Mouse (Mus musculus) limb, embryonic 12.5 days (tissue): ENCODE measurements around the gene Gdpgp1. TPM values are rescaled to one million over a fixed set of nuclear protein-coding genes. Genes with fewer than 3 reads are reported as not detected.
A peak's percentile ranks its signal among the peaks of the same experiment; 100 is the strongest.

ENCODE experiments used
- ATAC-seq: fragments of 200-750 bp; cut with Nextera tagmentation; 2 replicates; pipeline ENCODE4 v1.8.0; 2017; ENCODE audit warnings: low read depth, moderate TSS enrichment; ENCODE audit not compliant: insufficient number of reproducible peaks, insufficient read depth, low FRiP score, low TSS enrichment
- H3K27ac ChIP-seq: fragments of 300-500 bp; sonication (generic); 2 replicates; pipeline ENCODE4 v1.5.1; 2016; ENCODE audit warnings: mild to moderate bottlenecking, moderate library complexity
- H3K27me3 ChIP-seq: fragments of 300-500 bp; sonication (generic); 2 replicates; pipeline ENCODE4 v1.6.1; 2016; ENCODE audit warnings: mild to moderate bottlenecking, moderate library complexity
- H3K36me3 ChIP-seq: fragments of 300-500 bp; sonication (generic); 2 replicates; pipeline ENCODE4 v1.6.1; 2016; ENCODE audit warnings: mild to moderate bottlenecking, moderate library complexity
- H3K4me1 ChIP-seq: fragments of 300-500 bp; sonication (generic); replicated peaks from 2 replicates; pipeline ENCODE4 v1.6.1; 2016
- H3K4me2 ChIP-seq: fragments of 300-500 bp; sonication (generic); 2 replicates; pipeline ENCODE4 v1.6.1; 2016; ENCODE audit warnings: mild to moderate bottlenecking, moderate library complexity
- H3K4me3 ChIP-seq: fragments of 300-500 bp; sonication (generic); replicated peaks from 2 replicates; pipeline ENCODE4 v1.5.1; 2016; ENCODE audit warnings: mild to moderate bottlenecking
- H3K9ac ChIP-seq: fragments of 300-500 bp; sonication (generic); replicated peaks from 2 replicates; pipeline ENCODE4 v1.6.1; 2016; ENCODE audit warnings: mild to moderate bottlenecking, moderate library complexity
- H3K9me3 ChIP-seq: fragments of 300-500 bp; sonication (generic); 2 replicates; pipeline ENCODE4 v1.6.1; 2016; ENCODE audit warnings: mild to moderate bottlenecking, moderate library complexity
- WGBS: fragments of 180-500 bp; shearing (Covaris S2); methylation state at CpG from one replicate; pipeline ENCODE4 v1.1.7; 2016; 5-methylcytosine and 5-hydroxymethylcytosine counted together
- polyA plus RNA-seq: library from polyadenylated mRNA; unstranded; fragments of >200 nt; fragmentation: Nextera tagmentation; extraction: Ambion mirVana; gene quantifications from 2 replicates; pipeline ENCODE4 v1.2.1, GENCODE M21; 2016

Gdpgp1 gene
- polyA plus RNA-seq, 1 experiment from 2014 or later, result 3.2 TPM

- no peak for ATAC-seq
- Histone ChIP-seq H3K9ac (no peak overlapping the region), H3K4me1 (peaks cover 32% of the 10 kb centered on the region), H3K4me2 (no peak overlapping the region), H3K4me3 (no peak overlapping the region), H3K27me3 (no peaks in the 10 kb centered on the region), H3K27ac (peak overlapping the region; percentile 50; the same call in 1 of the 2 replicates), H3K36me3 (peaks cover 13% of the 10 kb centered on the region), H3K9me3 (no peaks in the 10 kb centered on the region)
- WGBS, result 81% methylated on average over 18 of the region's 18 CpGs
These were observed 24.5 kb upstream of the Gdpgp1 start for GRCm38 (mm10) chr7:80208026-80208642.

DNA sequence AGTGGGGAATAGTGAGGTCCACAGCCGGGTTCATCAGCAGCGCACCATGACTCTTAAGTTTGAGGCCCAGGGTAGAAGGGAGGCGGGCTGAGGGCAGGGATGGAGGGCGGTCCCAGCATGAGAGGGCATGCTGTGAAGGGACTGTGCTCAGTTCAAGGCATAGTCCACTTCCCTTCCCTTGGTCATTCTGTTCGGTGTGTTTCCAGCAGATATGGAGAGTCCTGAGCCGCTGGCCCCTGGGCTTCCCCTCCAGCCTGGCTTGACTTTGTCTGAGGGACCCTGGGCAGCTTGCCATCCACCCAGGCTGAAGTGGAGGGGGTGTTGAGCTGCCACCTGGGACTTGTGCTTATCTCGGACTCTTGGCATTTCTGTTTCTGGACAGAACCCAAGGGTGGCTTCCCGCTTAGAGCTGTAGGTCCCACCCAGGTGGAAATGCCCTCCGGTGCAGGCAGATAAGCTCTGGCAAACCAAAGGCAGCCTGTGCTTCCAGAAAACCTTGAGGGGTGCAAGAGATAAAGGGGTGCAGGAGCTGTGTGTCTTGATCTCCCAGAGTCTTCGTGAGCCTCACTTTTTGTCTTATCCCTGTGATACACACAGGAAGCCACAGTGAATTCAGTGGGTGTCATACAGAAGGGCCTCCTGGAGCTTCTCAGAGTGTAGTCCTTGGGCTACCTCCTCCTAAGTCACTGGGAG is 23.8 kb upstream of the Gdpgp1 start:
- H3K9ac ChIP-seq, result no peak overlapping the region
- H3K36me3 ChIP-seq, result peaks cover 19% of the 10 kb centered on the region
- peaks cover 32% of the 10 kb centered on the region for H3K4me1 ChIP-seq
- no peaks in the 10 kb centered on the region for H3K27me3 ChIP-seq
- ATAC-seq, result no peak
- no peak overlapping the region for H3K4me2 ChIP-seq
- 80% methylated on average over 10 of the region's 10 CpGs for WGBS
- H3K27ac ChIP-seq, result no peak overlapping the region; the same call in 1 of the 2 replicates
- no peaks in the 10 kb centered on the region for H3K9me3 ChIP-seq
- H3K4me3 ChIP-seq, result no peak overlapping the region

- H3K27ac ChIP-seq, result no peak overlapping the region
- WGBS, result 75% methylated on average over 6 of the region's 6 CpGs
- no peaks in the 10 kb centered on the region for H3K27me3 ChIP-seq
- H3K4me2 ChIP-seq, result no peak overlapping the region
- H3K9ac ChIP-seq, result no peak overlapping the region; the same call in 1 of the 2 replicates
- no peak for ATAC-seq
- peaks cover 19% of the 10 kb centered on the region for H3K36me3 ChIP-seq
- no peaks in the 10 kb centered on the region for H3K9me3 ChIP-seq
- no peak overlapping the region for H3K4me3 ChIP-seq
- H3K4me1 ChIP-seq, result peaks cover 32% of the 10 kb centered on the region
These were observed 23.0 kb upstream of the Gdpgp1 start for GRCm38 (mm10) chr7:80209669-80210068.

GRCm38 (mm10) chr7:80210982-80211381 is 21.7 kb upstream of the Gdpgp1 start:
- WGBS, result 82% methylated on average over 4 of the region's 4 CpGs
- H3K4me3 ChIP-seq, result no peak overlapping the region
- ATAC-seq, result no peak
- no peak overlapping the region for H3K4me2 ChIP-seq
- no peak overlapping the region for H3K9ac ChIP-seq
- peaks cover 21% of the 10 kb centered on the region for H3K36me3 ChIP-seq
- H3K9me3 ChIP-seq, result no peaks in the 10 kb centered on the region
- H3K27ac ChIP-seq, result no peak overlapping the region
- H3K27me3 ChIP-seq, result no peaks in the 10 kb centered on the region
- H3K4me1 ChIP-seq, result peaks cover 32% of the 10 kb centered on the region

DNA sequence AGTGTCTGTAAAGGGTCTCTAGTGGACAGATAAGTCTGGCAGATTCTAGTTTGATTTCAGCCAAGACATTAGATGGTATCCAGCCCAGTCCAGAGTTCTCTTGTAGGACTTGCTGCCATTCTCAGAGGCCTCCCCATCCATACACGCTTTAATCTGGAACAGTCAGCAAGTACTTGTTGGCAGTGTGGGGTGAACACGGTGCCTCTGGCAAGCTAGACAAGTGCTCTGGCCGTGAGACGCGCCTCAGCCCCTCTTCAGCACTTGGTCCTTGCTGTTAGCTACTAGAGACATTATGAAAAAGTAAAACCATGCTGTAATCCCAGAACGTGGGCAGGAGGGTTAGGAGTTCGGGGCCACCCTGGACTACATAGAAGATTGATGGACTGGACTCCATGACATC is 19.1 kb upstream of the Gdpgp1 start:
- Histone ChIP-seq H3K4me3 (no peak overlapping the region), H3K27me3 (no peaks in the 10 kb centered on the region), H3K4me2 (no peak overlapping the region), H3K36me3 (peaks cover 47% of the 10 kb centered on the region), H3K4me1 (peaks cover 10% of the 10 kb centered on the region; the same call in 1 of the 2 replicates), H3K27ac (no peak overlapping the region), H3K9ac (no peak overlapping the region), H3K9me3 (no peaks in the 10 kb centered on the region)
- WGBS, result 91% methylated on average over 7 of the region's 7 CpGs
- ATAC-seq, result no peak

- no peak for ATAC-seq
- no peak overlapping the region for H3K4me2 ChIP-seq
- 0 out of 2 replicates have a peak overlapping the region, but pooled peaks have one; percentile 32 for H3K9ac ChIP-seq
- H3K36me3 ChIP-seq, result peaks cover 55% of the 10 kb centered on the region
- H3K4me1 ChIP-seq, result peaks cover 4% of the 10 kb centered on the region; the same call in 1 of the 2 replicates
- H3K27ac ChIP-seq, result no peak overlapping the region; the same call in 1 of the 2 replicates
- H3K27me3 ChIP-seq, result no peaks in the 10 kb centered on the region
- 76% methylated on average over 8 of the region's 8 CpGs for WGBS
- H3K4me3 ChIP-seq, result no peak overlapping the region
- H3K9me3 ChIP-seq, result no peaks in the 10 kb centered on the region
These were observed 18.2 kb upstream of the Gdpgp1 start for GRCm38 (mm10) chr7:80214459-80214858.

DNA sequence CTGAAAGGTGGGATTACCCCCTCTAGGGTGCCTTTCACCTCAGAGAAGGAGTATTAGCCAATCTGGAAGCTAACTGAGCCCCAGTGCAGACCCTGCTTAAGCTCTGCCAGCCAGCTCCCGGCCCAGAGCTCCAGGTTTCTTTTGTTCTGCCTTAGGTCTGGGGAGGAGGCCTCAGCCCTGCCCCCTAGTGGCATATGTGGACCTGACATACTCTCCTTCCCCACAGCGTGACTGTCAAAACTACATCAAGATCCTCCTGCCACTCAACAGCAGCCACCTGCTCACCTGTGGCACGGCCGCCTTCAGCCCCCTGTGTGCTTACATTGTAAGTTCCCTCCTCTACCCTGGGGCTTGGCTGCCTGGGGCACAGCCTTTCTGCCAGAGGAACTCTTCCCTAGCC is 17.3 kb upstream of the Gdpgp1 start:
- Histone ChIP-seq H3K36me3 (peaks cover 65% of the 10 kb centered on the region), H3K9ac (0 out of 2 replicates have a peak overlapping the region, but pooled peaks have one; percentile 23), H3K4me1 (no peaks in the 10 kb centered on the region), H3K27ac (peak overlapping the region; percentile 70; the same call in 1 of the 2 replicates), H3K4me3 (no peak overlapping the region), H3K4me2 (no peak overlapping the region), H3K9me3 (no peaks in the 10 kb centered on the region), H3K27me3 (no peaks in the 10 kb centered on the region)
- whole genome bisulfite sequencing, result 24% methylated on average over 4 of the region's 4 CpGs
- ATAC-seq, result peak; percentile 40; the same call in 1 of the 2 replicates

GRCm38 (mm10) chr7:80216566-80216965 is 16.1 kb upstream of the Gdpgp1 start:
- H3K4me2 ChIP-seq, result no peak overlapping the region
- H3K4me3 ChIP-seq, result no peak overlapping the region
- ATAC-seq, result no peak
- no peaks in the 10 kb centered on the region for H3K27me3 ChIP-seq
- H3K9me3 ChIP-seq, result no peaks in the 10 kb centered on the region
- H3K36me3 ChIP-seq, result peaks cover 76% of the 10 kb centered on the region
- no peak overlapping the region for H3K9ac ChIP-seq
- H3K4me1 ChIP-seq, result no peaks in the 10 kb centered on the region
- 78% methylated on average over 8 of the region's 8 CpGs for WGBS
- H3K27ac ChIP-seq, result no peak overlapping the region

DNA sequence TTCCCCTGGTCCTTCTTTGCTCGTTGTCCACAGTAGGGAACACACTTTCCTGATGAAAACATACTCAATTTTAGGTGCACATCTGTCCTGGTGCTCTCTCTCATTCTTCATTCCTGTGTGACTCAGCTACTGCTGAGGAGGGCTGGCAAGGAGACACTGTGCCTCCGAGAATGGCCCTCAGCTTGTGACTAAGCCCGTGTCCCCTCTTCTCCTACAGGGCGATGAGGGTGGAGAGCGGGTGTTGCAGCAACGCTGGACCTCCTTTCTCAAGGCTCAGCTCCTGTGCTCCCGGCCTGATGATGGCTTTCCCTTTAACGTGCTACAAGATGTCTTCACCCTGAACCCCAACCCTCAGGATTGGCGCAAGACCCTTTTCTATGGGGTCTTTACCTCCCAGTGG is 14.0 kb upstream of the Gdpgp1 start:
- H3K36me3 ChIP-seq, result peaks cover 79% of the 10 kb centered on the region
- 89% methylated on average over 9 of the region's 9 CpGs for WGBS
- ATAC-seq, result no peak

DNA sequence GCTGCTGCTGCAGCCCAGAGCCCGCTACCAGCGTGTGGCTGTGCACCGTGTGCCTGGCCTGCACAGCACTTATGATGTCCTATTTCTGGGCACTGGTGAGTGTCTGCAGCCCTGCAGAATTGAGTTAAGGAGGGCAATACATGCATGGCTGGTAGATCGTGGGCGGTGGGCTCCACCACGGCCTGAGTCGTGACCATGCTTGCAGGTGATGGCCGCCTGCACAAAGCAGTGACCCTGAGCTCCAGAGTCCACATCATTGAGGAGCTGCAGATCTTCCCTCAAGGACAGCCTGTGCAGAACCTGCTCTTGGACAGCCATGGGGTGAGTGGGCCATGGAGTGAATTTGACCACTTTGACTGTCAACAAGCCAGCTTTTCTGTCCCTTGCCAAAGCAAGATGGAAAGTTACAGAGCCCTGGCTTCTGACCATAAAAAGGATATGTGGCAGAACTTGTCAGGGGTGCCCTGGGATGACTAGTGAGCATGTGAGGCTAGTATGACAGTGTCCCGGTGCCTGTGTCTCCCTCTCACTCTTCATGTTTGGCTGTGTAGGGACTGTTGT is 12.3 kb upstream of the Gdpgp1 start:
- peaks cover 92% of the 10 kb centered on the region for H3K36me3 ChIP-seq

More for the DNA sequence above, 14.0 kb upstream of the Gdpgp1 start:
- no peak overlapping the region for H3K9ac ChIP-seq
- H3K4me1 ChIP-seq, result no peaks in the 10 kb centered on the region
- H3K4me3 ChIP-seq, result no peak overlapping the region
- H3K4me2 ChIP-seq, result no peak overlapping the region
- no peak overlapping the region for H3K27ac ChIP-seq
- H3K27me3 ChIP-seq, result no peaks in the 10 kb centered on the region
- H3K9me3 ChIP-seq, result no peaks in the 10 kb centered on the region

DNA sequence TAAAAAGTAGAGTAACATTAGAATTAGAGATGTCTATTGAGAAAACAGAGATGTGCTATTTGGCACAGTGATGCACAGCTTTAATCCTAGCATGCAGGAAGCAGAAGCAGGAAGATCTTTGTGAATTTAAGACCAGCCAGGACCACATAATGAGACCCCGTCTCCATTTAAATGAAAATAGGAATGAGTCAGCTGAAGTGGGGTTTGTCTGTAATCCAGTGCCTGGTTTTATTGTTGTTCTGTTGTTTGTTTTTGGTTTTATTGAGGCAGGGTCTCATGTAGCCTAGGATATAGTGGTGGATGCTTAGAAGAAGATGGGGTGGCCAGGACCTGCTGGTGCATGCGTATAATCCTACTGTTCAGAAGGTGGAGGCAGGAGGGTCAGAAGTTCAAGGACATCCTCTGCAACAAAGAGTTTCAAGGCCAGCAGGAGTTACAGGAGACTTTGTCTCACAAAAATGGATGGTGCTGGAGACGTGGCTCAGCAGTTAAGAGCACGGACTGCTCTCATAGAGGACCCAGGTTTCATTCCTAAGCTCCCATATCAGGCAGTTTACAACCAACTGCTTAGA is 11.4 kb upstream of the Gdpgp1 start:
- 87% methylated on average over 4 of the region's 4 CpGs for WGBS
- H3K36me3 ChIP-seq, result peaks cover 89% of the 10 kb centered on the region

More for the DNA sequence above, 12.3 kb upstream of the Gdpgp1 start:
- H3K4me2 ChIP-seq, result no peak overlapping the region
- H3K4me3 ChIP-seq, result no peak overlapping the region
- WGBS, result 93% methylated on average over 9 of the region's 9 CpGs
- ATAC-seq, result no peak
- H3K4me1 ChIP-seq, result no peaks in the 10 kb centered on the region
- no peaks in the 10 kb centered on the region for H3K9me3 ChIP-seq
- H3K27me3 ChIP-seq, result no peaks in the 10 kb centered on the region
- H3K9ac ChIP-seq, result no peak overlapping the region
- no peak overlapping the region for H3K27ac ChIP-seq

More for the DNA sequence above, 11.4 kb upstream of the Gdpgp1 start:
- Histone ChIP-seq H3K4me2 (no peak overlapping the region), H3K9ac (no peak overlapping the region), H3K27ac (no peak overlapping the region), H3K27me3 (no peaks in the 10 kb centered on the region), H3K4me3 (no peak overlapping the region), H3K4me1 (no peaks in the 10 kb centered on the region), H3K9me3 (no peaks in the 10 kb centered on the region)
- ATAC-seq, result no peak
